Mouse (Mus musculus) layer of hippocampus, adult 9-10 months (tissue): ENCODE results near the gene Ankfn1.

Experiments used
- DNase-seq: peaks from one replicate; pipeline ENCODE4 v3.0.0; 2022; ENCODE audit warnings: low spot score

Gene Ankfn1

GRCm38 (mm10) chr11:89777431-89777830, at the start of gene Ankfn1:
TSS of gene Ankfn1 (minus strand) at chr11:89777653.
- no peak for DNase-seq

GRCm38 (mm10) chr11:89823661-89824446, 46.4 kb upstream of the Ankfn1 start:
- no peak for DNase-seq

GRCm38 (mm10) chr11:89818594-89818993, 41.1 kb upstream of the Ankfn1 start:
- no peak for DNase-seq

- DNase-seq: no peak
These were observed 34.0 kb upstream of the Ankfn1 start for GRCm38 (mm10) chr11:89811403-89811802.

GRCm38 (mm10) chr11:89807998-89808397, 30.5 kb upstream of the Ankfn1 start:
- no peak for DNase-seq

GRCm38 (mm10) chr11:89804822-89805221, 27.4 kb upstream of the Ankfn1 start:
- no peak for DNase-seq

- no peak for DNase-seq
These were observed 26.5 kb upstream of the Ankfn1 start for GRCm38 (mm10) chr11:89803974-89804373.

- no peak for DNase-seq
These were observed 15.3 kb upstream of the Ankfn1 start for GRCm38 (mm10) chr11:89792709-89793108.

- DNase-seq: no peak
These were observed 1.4 kb downstream of the Ankfn1 start for GRCm38 (mm10) chr11:89776070-89776469.

- DNase-seq: no peak
These were observed 2.5 kb downstream of the Ankfn1 start for GRCm38 (mm10) chr11:89774913-89775312.

GRCm38 (mm10) chr11:89772941-89773340, 4.5 kb downstream of the Ankfn1 start:
- DNase-seq: no peak

- no peak for DNase-seq
These were observed 11.7 kb downstream of the Ankfn1 start for GRCm38 (mm10) chr11:89765770-89766148.

GRCm38 (mm10) chr11:89765014-89765769, 12.3 kb downstream of the Ankfn1 start:
- DNase-seq: no peak

GRCm38 (mm10) chr11:89733973-89734693, 43.3 kb downstream of the Ankfn1 start:
- DNase-seq: no peak

GRCm38 (mm10) chr11:89733526-89733925, 43.9 kb downstream of the Ankfn1 start:
- no peak for DNase-seq

GRCm38 (mm10) chr11:89720847-89721246, 56.6 kb downstream of the Ankfn1 start:
- DNase-seq: peak; percentile 57

GRCm38 (mm10) chr11:89718491-89718982, 58.9 kb downstream of the Ankfn1 start:
- DNase-seq: no peak

- DNase-seq: no peak
These were observed 61.1 kb downstream of the Ankfn1 start for GRCm38 (mm10) chr11:89716351-89716750.

GRCm38 (mm10) chr11:89708526-89708925, 68.9 kb downstream of the Ankfn1 start:
- no peak for DNase-seq

- DNase-seq: no peak
These were observed 80.7 kb downstream of the Ankfn1 start for GRCm38 (mm10) chr11:89696431-89697403.

- DNase-seq: no peak
These were observed 83.8 kb downstream of the Ankfn1 start for GRCm38 (mm10) chr11:89693686-89694085.
